Mouse (Mus musculus) neutrophil, adult 65 days (primary cell): ENCODE measurements around the gene Spi1. TPM values are rescaled to one million over a fixed set of nuclear protein-coding genes. Genes with fewer than 3 reads are reported as not detected.

ENCODE experiments used
- total RNA-seq: library from RNA; stranded (reverse); gene quantifications from 2 replicates; pipeline ENCODE4 v1.2.4, GENCODE M21; 2023

Gene Spi1
- 494 and 571 TPM in 2 replicates for total RNA-seq

DNA sequence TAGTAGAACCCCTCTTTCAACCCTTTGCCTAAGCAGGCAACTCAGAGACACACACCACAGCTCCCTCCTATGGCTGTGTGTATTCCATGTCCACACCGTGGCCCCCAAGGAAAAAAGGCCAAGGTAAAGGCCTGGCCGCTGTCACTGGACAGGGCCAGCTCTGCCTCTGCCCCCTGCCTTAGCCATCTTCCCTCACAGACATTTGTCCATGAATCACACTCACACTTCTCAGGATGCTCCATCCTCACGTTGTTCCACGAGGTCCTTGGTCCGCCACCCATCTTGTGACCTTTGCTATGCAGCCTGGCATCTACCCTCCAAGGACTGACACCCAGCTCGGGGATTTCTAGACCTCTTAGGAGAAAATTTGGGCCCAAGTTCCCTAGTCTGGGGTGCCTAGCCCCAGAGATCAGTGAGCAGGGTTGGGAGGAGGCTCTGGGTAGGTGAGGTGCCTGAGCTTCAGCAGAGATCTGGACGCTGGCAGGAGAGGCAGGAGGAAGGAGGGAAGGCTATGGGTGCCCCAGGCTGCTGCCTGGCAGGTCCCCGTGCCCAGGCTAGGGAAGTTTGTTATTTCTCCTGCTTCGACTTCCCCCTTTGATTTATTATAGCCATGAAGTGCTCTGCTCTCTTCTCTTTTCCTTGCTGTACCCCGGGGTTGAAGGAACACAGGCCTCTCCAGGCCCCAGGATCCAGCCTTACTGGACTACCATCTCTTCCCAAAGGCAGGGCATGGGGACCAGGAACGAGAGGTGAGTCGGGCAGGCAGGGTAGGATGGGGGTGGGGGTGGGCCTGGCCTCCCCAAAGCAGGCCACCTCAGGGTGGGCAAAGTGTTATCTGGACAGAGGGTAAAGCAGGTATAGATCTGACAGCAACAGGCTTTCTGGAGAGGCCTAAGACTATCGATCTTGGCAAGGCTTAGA, at the start of gene Spi1:
Gene Spi1 (plus strand): TSS at position 616 of the 921 bp plus-strand sequence.

DNA sequence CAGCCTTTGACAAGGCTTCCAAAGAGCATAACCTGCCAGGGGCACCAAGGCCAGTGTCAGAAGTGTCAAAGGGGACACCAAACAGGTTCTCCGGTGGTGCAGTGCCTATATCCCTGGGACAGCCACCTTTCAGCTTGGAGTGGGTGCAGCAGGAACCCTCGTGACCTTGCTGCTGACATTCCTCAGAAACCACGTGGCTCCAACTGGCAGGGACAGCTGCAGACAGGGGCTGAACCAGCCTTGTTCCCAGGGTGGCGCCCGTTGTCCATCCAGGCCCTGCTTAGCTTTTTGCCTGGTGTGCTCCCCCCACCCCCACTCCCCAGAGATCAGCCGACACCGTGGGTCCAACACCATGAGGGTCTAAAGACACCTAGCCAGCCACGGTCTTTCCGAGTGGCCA, 46.8 kb upstream of the Spi1 start, which contains the start of gene Rapsn:
Gene Rapsn (plus strand): TSS at position 236 of the 400 bp plus-strand sequence.

GRCm38 (mm10) chr2:91053934-91054382, 28.2 kb upstream of the Spi1 start, which contains the start of gene Psmc3:
Gene Psmc3 (plus strand): TSS chr2:91054009.

DNA sequence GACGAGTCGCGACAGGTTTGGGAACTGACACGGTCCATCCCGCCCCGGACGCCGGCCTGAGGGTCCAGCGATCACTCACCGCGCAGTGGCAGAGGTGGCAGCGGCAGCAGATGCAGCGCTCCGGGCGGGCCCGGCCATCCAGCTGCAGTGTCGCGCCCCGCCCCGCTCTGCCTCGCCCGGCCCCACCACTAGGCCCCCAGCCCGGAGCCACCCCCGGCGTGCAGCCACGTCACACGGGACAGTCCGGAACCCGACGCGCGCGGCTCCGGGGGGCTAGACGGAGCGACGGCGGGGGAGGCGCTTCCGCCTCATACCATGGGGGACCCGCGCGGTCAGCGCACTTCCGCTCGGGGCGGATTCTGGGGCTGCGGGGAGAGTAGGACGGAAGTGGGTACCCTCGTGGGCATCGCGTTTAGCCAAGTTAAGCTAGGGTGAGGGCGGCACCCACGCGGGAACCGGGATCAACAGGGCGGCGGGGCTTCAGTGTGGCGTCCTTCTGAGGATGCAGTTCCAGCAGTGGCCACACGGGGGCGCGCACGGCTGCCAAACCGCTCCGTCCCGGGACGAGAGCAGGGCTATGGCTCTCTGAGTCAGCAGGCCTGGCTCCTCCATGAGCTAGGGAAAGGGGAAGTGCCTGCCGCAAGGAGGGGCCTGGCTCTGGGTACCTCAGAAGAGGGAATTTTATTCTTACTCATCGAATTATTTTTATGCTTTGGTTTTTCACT, 12.0 kb upstream of the Spi1 start, which contains the start of gene Slc39a13:
Gene Slc39a13 (minus strand): TSS at position 342 of the 725 bp plus-strand sequence.

GRCm38 (mm10) chr2:91117585-91118275, 35.5 kb downstream of the Spi1 start, which contains the start of gene Mybpc3:
Gene Mybpc3 (plus strand): TSS chr2:91118144.

Other genes with a start within 250 kb of the Spi1 start
- 69.2 and 76.2 TPM in 2 replicates for gene Mtch2, start 235.2 kb upstream of the Spi1 start, total RNA-seq
- gene C1qtnf4, start 196.5 kb upstream of the Spi1 start, total RNA-seq, result not detected in 2 replicates
- gene Kbtbd4, start 177.7 kb upstream of the Spi1 start, total RNA-seq, result 14.4 and 19.7 TPM in 2 replicates
- gene Ndufs3, start 177.6 kb upstream of the Spi1 start, total RNA-seq, result 46.2 and 55.8 TPM in 2 replicates
- 29.6 and 40.1 TPM in 2 replicates for gene Celf1, start 142.0 kb upstream of the Spi1 start, total RNA-seq
- gene Rapsn, start 46.8 kb upstream of the Spi1 start, total RNA-seq, result 0.44 and 0.64 TPM in 2 replicates
- 102 and 117 TPM in 2 replicates for gene Psmc3, start 28.4 kb upstream of the Spi1 start, total RNA-seq
- gene Slc39a13, start 12.0 kb upstream of the Spi1 start, total RNA-seq, result 21.4 and 23.5 TPM in 2 replicates
- gene Mybpc3, start 35.8 kb downstream of the Spi1 start, total RNA-seq, result 2.2 and 2.8 TPM in 2 replicates
- gene Madd, start 101.4 kb downstream of the Spi1 start, total RNA-seq, result 42.8 and 60.3 TPM in 2 replicates
- gene Nr1h3, start 120.4 kb downstream of the Spi1 start, total RNA-seq, result 0.59 and 0.76 TPM in 2 replicates
- gene Acp2, start 120.5 kb downstream of the Spi1 start, total RNA-seq, result 13.5 and 16.4 TPM in 2 replicates
- 6.6 and 9.3 TPM in 2 replicates for gene Ddb2, start 154.6 kb downstream of the Spi1 start, total RNA-seq
- gene Pacsin3, start 173.6 kb downstream of the Spi1 start, total RNA-seq, result not detected in 2 replicates
- gene Arfgap2, start 182.6 kb downstream of the Spi1 start, total RNA-seq, result 108 and 148 TPM in 2 replicates